Mouse (Mus musculus): ENCODE results near the gene Selenop. TPM values are rescaled to one million over a fixed set of nuclear protein-coding genes. Genes with fewer than 3 reads are reported as not detected.

Selenop gene
- total and polyA plus RNA-seq, 3 experiments: 0.50 TPM; not detected in 2

DNA sequence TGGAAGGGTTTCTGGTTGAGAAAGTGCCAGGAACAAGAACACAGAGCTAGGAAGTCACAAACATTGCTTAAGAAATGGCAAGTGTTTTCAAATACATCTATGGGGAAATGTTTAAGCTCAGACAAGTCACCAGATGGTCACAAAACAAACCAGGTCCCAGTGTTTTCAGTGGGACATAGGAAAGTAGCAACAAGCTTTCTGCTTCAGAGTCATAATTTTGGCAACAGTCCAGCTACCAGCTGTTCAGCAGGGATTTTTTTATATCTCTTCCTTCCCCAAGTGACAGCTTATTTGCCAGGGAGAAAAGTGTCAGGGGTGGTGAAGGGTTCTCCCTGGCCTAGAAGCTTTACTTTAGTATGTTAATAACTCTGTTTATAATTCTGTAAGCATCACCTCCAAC, 44.6 kb downstream of the Selenop start:
- H3K27ac ChIP-seq (ENCODE audit: control insufficient read depth, low read depth, low read length): no peak overlapping the region
- H3K9me3 ChIP-seq (replicated peaks; ENCODE audit: insufficient read depth, low read length): no peaks in the 10 kb centered on the region
- H3K9ac ChIP-seq (ENCODE audit: control insufficient read depth, low read depth, low read length, poor library complexity, severe bottlenecking): no peak overlapping the region
- no peaks in the 10 kb centered on the region for H3K4me1 ChIP-seq (ENCODE audit: control insufficient read depth in 1 of 2, insufficient read depth in 2 of 2, low read length in 2 of 2)
- TF ChIP-seq BHLHE40 (IDR thresholded peaks at IDR 0.05; ENCODE audit: borderline replicate concordance, low read depth, low read length) (no peak), RCOR1 (IDR thresholded peaks at IDR 0.05; ENCODE audit: low read depth, low read length) (no peak), GATA1 (IDR thresholded peaks at IDR 0.05; ENCODE audit: low read depth, low read length) (no peak), MAX (IDR thresholded peaks at IDR 0.05; ENCODE audit: low read length) (no peak), MYC (IDR thresholded peaks at IDR 0.05; ENCODE audit: low read depth, low read length) (no peak), TBP (IDR thresholded peaks at IDR 0.05; ENCODE audit: low read depth, low read length) (no peak), CHD1 (IDR thresholded peaks at IDR 0.05; ENCODE audit: low read depth, low read length) (no peak), NELFE (IDR thresholded peaks at IDR 0.05; ENCODE audit: low read depth, low read length) (no peak), KAT2A (conservative IDR thresholded peaks at IDR 0.05; ENCODE audit: low read depth, low read length) (no peak), ZKSCAN1 (IDR thresholded peaks at IDR 0.05; ENCODE audit: low read depth, low read length) (no peak), EP300 (IDR thresholded peaks at IDR 0.05; ENCODE audit: low read depth in 1 of 2, low read length in 2 of 2) (no peak), CHD2 (IDR thresholded peaks at IDR 0.05; ENCODE audit: low read length) (no peak), TAL1 (IDR thresholded peaks at IDR 0.05; ENCODE audit: low read length) (no peak), USF1 (IDR thresholded peaks at IDR 0.05; ENCODE audit: low read depth, low read length) (no peak), MYB (IDR thresholded peaks at IDR 0.05; ENCODE audit: low read depth, low read length) (no peak), TCF12 (IDR thresholded peaks at IDR 0.05; ENCODE audit: low read depth, low read length) (no peak), POLR2AphosphoS5 (IDR thresholded peaks at IDR 0.05; ENCODE audit: borderline replicate concordance, low read depth, low read length) (no peak), ZNF384 (IDR thresholded peaks at IDR 0.05; ENCODE audit: low read depth, low read length) (no peak), MXI1 (IDR thresholded peaks at IDR 0.05; ENCODE audit: low read depth, low read length) (no peak), SMC3 (IDR thresholded peaks at IDR 0.05; ENCODE audit: low read depth, low read length) (no peak)
- no peaks in the 10 kb centered on the region for H3K36me3 ChIP-seq (ENCODE audit: control insufficient read depth in 1 of 2, insufficient read depth in 2 of 2, low read length in 2 of 2)
- no peak overlapping the region for H3K4me3 ChIP-seq (ENCODE audit: control insufficient read depth in 1 of 2, insufficient read depth in 1 of 2, low read depth in 2 of 2, low read length in 2 of 2)
- no peak for DNase-seq (ENCODE audit: low read depth, low spot score)
- no peaks in the 10 kb centered on the region for H3K79me2 ChIP-seq (ENCODE audit: control insufficient read depth, insufficient read depth, low read length, poor library complexity)
- H3K27me3 ChIP-seq (ENCODE audit: control insufficient read depth in 1 of 2, insufficient read depth in 2 of 2, low read length in 2 of 2): no peaks in the 10 kb centered on the region

DNA sequence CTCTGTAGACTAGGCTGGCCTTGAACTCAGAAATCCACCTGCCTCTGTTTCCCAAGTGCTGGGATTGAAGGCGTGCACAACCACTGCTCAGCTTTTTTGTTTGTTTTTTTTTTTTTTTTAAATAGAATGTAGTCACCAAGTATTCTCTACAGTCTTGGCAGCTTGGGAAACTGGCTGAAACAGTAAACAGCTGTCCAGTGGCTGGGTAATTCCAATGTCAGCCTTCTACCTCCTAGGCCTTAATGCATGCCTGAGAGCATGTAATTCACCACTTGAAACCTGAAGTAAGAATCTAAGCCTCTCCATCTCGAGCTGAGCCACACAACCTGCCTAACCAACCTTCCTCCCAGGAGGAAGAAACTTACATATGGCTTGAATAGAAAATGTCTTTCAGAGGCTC, 48.3 kb downstream of the Selenop start:
- no peak overlapping the region for H3K9ac ChIP-seq (ENCODE audit: control insufficient read depth, low read depth, low read length, poor library complexity, severe bottlenecking)
- no peaks in the 10 kb centered on the region for H3K79me2 ChIP-seq (ENCODE audit: control insufficient read depth, insufficient read depth, low read length, poor library complexity)
- TF ChIP-seq POLR2AphosphoS2 (IDR thresholded peaks at IDR 0.05; ENCODE audit: low read length) (no peak), MAFK (IDR thresholded peaks at IDR 0.05; ENCODE audit: borderline replicate concordance, low read depth, low read length) (no peak), ZKSCAN1 (IDR thresholded peaks at IDR 0.05; ENCODE audit: low read depth, low read length) (no peak), RCOR1 (IDR thresholded peaks at IDR 0.05; ENCODE audit: low read depth, low read length) (no peak), RAD21 (IDR thresholded peaks at IDR 0.05; ENCODE audit: low read depth, low read length) (no peak), USF1 (IDR thresholded peaks at IDR 0.05; ENCODE audit: low read depth, low read length) (no peak), MAX (IDR thresholded peaks at IDR 0.05; ENCODE audit: low read length) (no peak), TBP (IDR thresholded peaks at IDR 0.05; ENCODE audit: low read depth, low read length) (no peak), POLR2AphosphoS5 (IDR thresholded peaks at IDR 0.05; ENCODE audit: borderline replicate concordance, low read depth, low read length) (no peak), USF2 (IDR thresholded peaks at IDR 0.05; ENCODE audit: borderline replicate concordance in 1 of 2, insufficient read depth in 1 of 2, low read depth in 1 of 2, low read length in 2 of 2) (no peak), BHLHE40 (IDR thresholded peaks at IDR 0.05; ENCODE audit: borderline replicate concordance, low read depth, low read length) (no peak), NELFE (IDR thresholded peaks at IDR 0.05; ENCODE audit: low read depth, low read length) (no peak), ZMIZ1 (IDR thresholded peaks at IDR 0.05; ENCODE audit: low read depth, low read length) (no peak), SIN3A (IDR thresholded peaks at IDR 0.05; ENCODE audit: low read length) (no peak)
- no peaks in the 10 kb centered on the region for H3K9me3 ChIP-seq (replicated peaks; ENCODE audit: insufficient read depth, low read length)
- H3K27ac ChIP-seq (ENCODE audit: control insufficient read depth, low read depth, low read length): no peak overlapping the region
- H3K4me3 ChIP-seq (ENCODE audit: control insufficient read depth in 1 of 2, insufficient read depth in 1 of 2, low read depth in 2 of 2, low read length in 2 of 2): no peak overlapping the region
- H3K27me3 ChIP-seq (ENCODE audit: control insufficient read depth in 1 of 2, insufficient read depth in 2 of 2, low read length in 2 of 2): no peaks in the 10 kb centered on the region
- no peaks in the 10 kb centered on the region for H3K4me1 ChIP-seq (ENCODE audit: control insufficient read depth in 1 of 2, insufficient read depth in 2 of 2, low read length in 2 of 2)
- H3K36me3 ChIP-seq (ENCODE audit: control insufficient read depth in 1 of 2, insufficient read depth in 2 of 2, low read length in 2 of 2): no peaks in the 10 kb centered on the region
- no peak for DNase-seq (ENCODE audit: low read depth, low spot score)

Measured in MEL (cell line).